Mouse (Mus musculus) midbrain, embryonic 13.5 days (tissue): ENCODE measurements around the gene Fem1b. TPM values are rescaled to one million over a fixed set of nuclear protein-coding genes. Genes with fewer than 3 reads are reported as not detected.

Experiments
- ATAC-seq: fragments of 200-750 bp; cut with Nextera tagmentation; 2 replicates; pipeline ENCODE4 v1.8.0; 2017; ENCODE audit warnings: mild to moderate bottlenecking, moderate TSS enrichment, moderate library complexity
- H3K27ac ChIP-seq: fragments of 300-500 bp; sonication (generic); 2 replicates; pipeline ENCODE4 v1.5.1; 2015; ENCODE audit warnings: inconsistent platforms, mild to moderate bottlenecking, moderate library complexity
- H3K27me3 ChIP-seq: fragments of 300-500 bp; sonication (generic); 2 replicates; pipeline ENCODE4 v1.6.1; 2015; ENCODE audit warnings: mild to moderate bottlenecking, inconsistent platforms
- H3K36me3 ChIP-seq: fragments of 300-500 bp; sonication (generic); 2 replicates; pipeline ENCODE4 v1.6.1; 2015; ENCODE audit warnings: mild to moderate bottlenecking, inconsistent platforms
- H3K4me1 ChIP-seq: fragments of 300-500 bp; sonication (generic); replicated peaks from 2 replicates; pipeline ENCODE4 v1.6.1; 2015; ENCODE audit warnings: inconsistent platforms
- H3K4me2 ChIP-seq: fragments of 300-500 bp; sonication (generic); replicated peaks from 2 replicates; pipeline ENCODE4 v1.6.1; 2015; ENCODE audit warnings: moderate library complexity, mild to moderate bottlenecking, inconsistent platforms
- H3K4me3 ChIP-seq: fragments of 300-500 bp; sonication (generic); replicated peaks from 2 replicates; pipeline ENCODE4 v1.5.1; 2015; ENCODE audit warnings: mild to moderate bottlenecking, inconsistent platforms
- H3K9ac ChIP-seq: fragments of 300-500 bp; sonication (generic); replicated peaks from 2 replicates; pipeline ENCODE4 v1.6.1; 2015; ENCODE audit warnings: mild to moderate bottlenecking, inconsistent platforms
- H3K9me3 ChIP-seq: fragments of 300-500 bp; sonication (generic); 2 replicates; pipeline ENCODE4 v1.6.1; 2016; ENCODE audit warnings: mild to moderate bottlenecking, inconsistent platforms
- WGBS: fragments of 180-500 bp; shearing (Covaris S2); methylation state at CpG from one replicate; pipeline ENCODE4 v1.1.7; 2015; 5-methylcytosine and 5-hydroxymethylcytosine counted together
- polyA plus RNA-seq: library from polyadenylated mRNA; unstranded; fragments of >200 nt; fragmentation: Nextera tagmentation; extraction: Ambion mirVana; gene quantifications from 2 replicates; pipeline ENCODE4 v1.2.1, GENCODE M21; 2015

The Fem1b gene
- polyA plus RNA-seq, 1 experiment from 2014 or later, result 58.1 TPM

DNA sequence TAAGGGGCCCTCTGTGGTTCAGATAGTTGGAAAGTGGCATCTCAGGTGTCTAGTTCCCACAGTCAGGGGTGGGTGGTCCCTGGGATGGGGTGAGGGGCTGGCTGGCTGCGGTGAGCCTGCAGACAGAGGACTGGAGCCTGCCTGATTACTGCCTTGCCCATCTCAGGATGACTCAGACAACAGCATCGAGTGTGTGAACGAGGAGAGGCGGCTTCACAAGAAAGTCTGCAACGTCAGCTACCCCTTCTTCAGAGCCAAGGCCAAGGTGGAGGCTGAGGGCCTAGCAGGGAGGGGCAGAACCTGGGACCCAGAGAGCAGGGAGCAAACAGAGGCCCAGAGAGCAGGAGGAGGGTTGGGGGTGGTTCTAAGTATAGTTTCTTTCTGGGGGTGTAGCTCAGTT is 43.4 kb downstream of the Fem1b start:
- H3K36me3 ChIP-seq, result no peaks in the 10 kb centered on the region
- no peaks in the 10 kb centered on the region for H3K27me3 ChIP-seq
- peaks cover 4% of the 10 kb centered on the region; the same call in 1 of the 2 replicates for H3K4me1 ChIP-seq
- WGBS, result 85% methylated on average over 5 of the region's 5 CpGs
- H3K4me2 ChIP-seq, result no peak overlapping the region
- ATAC-seq, result no peak
- no peak overlapping the region for H3K9ac ChIP-seq
- H3K27ac ChIP-seq, result no peak overlapping the region
- H3K9me3 ChIP-seq, result no peaks in the 10 kb centered on the region
- H3K4me3 ChIP-seq, result no peak overlapping the region

DNA sequence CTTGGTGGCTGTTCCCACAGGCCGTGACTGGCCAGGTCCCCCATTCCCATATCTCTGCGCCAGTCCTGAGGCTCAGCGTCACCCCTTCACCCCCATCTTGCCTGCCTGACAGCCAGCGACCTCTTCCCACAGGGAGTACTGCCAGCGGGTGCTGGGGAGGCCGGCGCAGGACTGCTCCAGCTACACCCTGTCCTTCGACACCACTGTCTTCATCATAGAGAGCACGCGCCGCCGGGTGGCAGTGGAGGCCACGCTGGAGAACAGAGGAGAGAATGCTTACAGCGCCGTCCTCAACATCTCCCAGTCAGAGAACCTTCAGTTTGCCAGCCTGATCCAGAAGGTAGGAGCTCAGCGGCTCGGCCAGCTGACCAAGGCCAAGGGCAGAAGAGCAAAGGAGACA is 44.3 kb downstream of the Fem1b start:
- Histone ChIP-seq H3K9me3 (no peaks in the 10 kb centered on the region), H3K36me3 (no peaks in the 10 kb centered on the region), H3K27me3 (0 out of 2 replicates have a peak, but pooled peaks cover 2% of the 10 kb centered on the region), H3K27ac (no peak overlapping the region), H3K4me2 (no peak overlapping the region), H3K9ac (no peak overlapping the region), H3K4me1 (peaks cover 6% of the 10 kb centered on the region; the same call in 1 of the 2 replicates), H3K4me3 (no peak overlapping the region)
- WGBS, result 71% methylated on average over 17 of the region's 17 CpGs
- no peak for ATAC-seq

DNA sequence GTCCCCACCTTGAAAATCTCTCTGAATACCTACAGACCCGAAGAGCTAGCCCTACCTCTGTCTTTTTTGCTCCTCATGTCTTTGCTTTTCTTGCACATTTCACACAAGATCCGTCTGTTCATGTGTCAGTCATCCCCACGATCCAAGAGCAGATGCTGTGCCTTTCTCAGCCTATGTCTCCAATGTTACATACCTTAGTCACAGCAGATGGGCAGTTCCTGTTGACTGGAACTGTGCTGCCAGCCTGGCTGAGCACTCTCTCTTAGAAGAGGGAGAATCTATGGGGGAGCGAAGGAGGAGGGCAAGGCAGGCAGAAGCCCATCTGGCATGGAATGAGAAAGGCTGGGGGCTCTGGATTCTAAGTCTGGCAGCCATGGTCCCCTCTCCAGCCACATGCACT is 46.4 kb downstream of the Fem1b start:
- Histone ChIP-seq H3K4me1 (peaks cover 6% of the 10 kb centered on the region; the same call in 1 of the 2 replicates), H3K9me3 (no peaks in the 10 kb centered on the region), H3K36me3 (no peaks in the 10 kb centered on the region), H3K9ac (no peak overlapping the region), H3K27me3 (0 out of 2 replicates have a peak, but pooled peaks cover 4% of the 10 kb centered on the region), H3K27ac (no peak overlapping the region), H3K4me2 (no peak overlapping the region), H3K4me3 (no peak overlapping the region)
- WGBS, result 84% methylated on average over 4 of the region's 4 CpGs
- no peak for ATAC-seq

DNA sequence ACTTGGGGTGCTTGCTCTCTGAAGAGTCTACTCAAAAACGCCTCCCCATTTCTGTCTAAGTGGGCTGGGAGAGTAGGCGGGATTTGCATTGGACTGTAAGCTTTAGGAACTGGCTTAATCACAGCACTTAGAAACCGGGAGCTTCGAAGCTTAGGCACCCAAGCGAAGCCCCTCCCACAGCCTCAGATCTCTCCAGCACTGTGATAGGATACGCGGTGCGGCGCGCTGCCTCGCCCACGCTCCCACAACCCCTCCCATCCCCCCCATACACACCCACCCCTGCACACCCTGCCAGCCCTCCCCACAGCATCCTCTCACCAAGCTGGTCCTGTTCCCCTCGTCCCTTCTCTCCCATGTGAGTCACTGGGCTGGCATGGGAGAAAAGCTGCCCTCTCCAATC is 48.3 kb downstream of the Fem1b start:
- ATAC-seq, result no peak
- no peak overlapping the region for H3K4me3 ChIP-seq
- WGBS, result 16% methylated on average over 13 of the region's 13 CpGs

DNA sequence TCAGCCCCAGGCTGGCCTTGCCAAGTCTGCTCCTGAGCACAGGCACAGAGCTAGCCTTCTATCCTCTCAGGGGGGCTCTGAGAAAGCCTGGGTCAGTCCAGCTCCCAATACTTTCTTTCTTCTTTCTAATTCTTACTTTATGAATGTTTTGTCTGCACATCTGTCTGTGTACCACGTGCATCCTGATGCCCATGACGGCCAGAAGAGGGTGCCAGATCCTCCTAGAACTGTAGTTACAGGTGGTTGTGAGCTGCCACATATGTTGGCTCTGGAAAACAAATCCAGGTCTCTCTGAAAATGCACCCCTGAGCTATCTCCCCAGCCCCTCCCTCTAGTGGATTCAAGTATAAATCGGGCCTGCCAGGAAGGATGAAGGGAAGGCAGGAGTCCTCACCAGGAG is 52.1 kb downstream of the Fem1b start:
- Histone ChIP-seq H3K36me3 (no peaks in the 10 kb centered on the region), H3K4me3 (no peak overlapping the region), H3K9me3 (no peaks in the 10 kb centered on the region), H3K4me2 (no peak overlapping the region), H3K9ac (no peak overlapping the region), H3K27me3 (0 out of 2 replicates have a peak, but pooled peaks cover 4% of the 10 kb centered on the region), H3K4me1 (peaks cover 6% of the 10 kb centered on the region; the same call in 1 of the 2 replicates), H3K27ac (no peak overlapping the region)
- 63% methylated on average over 3 of the region's 3 CpGs for WGBS
- ATAC-seq, result no peak

More for the DNA sequence above, 48.3 kb downstream of the Fem1b start:
- H3K4me1 ChIP-seq, result peaks cover 6% of the 10 kb centered on the region; the same call in 1 of the 2 replicates
- H3K9ac ChIP-seq, result no peak overlapping the region
- no peaks in the 10 kb centered on the region for H3K9me3 ChIP-seq
- peak overlapping the region; percentile 31 for H3K4me2 ChIP-seq
- H3K27ac ChIP-seq, result no peak overlapping the region
- no peaks in the 10 kb centered on the region for H3K36me3 ChIP-seq
- 0 out of 2 replicates have a peak, but pooled peaks cover 4% of the 10 kb centered on the region for H3K27me3 ChIP-seq

DNA sequence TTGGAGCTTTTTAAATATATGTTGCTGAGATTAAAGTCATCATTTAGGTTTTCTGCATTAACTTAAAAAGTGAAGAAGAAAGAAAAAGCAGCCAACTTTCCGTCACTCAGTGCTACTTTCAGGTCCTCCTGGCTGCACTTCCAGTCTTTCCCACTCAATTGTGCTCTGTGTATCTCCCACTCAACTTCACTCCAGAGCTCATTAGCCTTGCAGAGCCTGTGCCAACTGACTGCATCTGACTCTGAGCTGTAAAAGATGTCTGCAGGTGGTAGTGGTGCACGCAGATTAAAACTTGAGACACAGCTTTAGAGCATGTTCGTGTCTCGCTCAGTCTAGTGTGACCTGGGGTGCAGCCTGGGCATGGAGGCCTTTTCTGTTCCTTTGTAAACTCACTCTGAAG is 53.4 kb downstream of the Fem1b start:
- Histone ChIP-seq H3K36me3 (no peaks in the 10 kb centered on the region), H3K4me2 (no peak overlapping the region), H3K27me3 (0 out of 2 replicates have a peak, but pooled peaks cover 4% of the 10 kb centered on the region), H3K9ac (no peak overlapping the region), H3K9me3 (no peaks in the 10 kb centered on the region), H3K27ac (no peak overlapping the region), H3K4me3 (no peak overlapping the region), H3K4me1 (peaks cover 1% of the 10 kb centered on the region; the same call in 1 of the 2 replicates)
- ATAC-seq, result no peak
- 65% methylated on average over 4 of the region's 4 CpGs for WGBS

DNA sequence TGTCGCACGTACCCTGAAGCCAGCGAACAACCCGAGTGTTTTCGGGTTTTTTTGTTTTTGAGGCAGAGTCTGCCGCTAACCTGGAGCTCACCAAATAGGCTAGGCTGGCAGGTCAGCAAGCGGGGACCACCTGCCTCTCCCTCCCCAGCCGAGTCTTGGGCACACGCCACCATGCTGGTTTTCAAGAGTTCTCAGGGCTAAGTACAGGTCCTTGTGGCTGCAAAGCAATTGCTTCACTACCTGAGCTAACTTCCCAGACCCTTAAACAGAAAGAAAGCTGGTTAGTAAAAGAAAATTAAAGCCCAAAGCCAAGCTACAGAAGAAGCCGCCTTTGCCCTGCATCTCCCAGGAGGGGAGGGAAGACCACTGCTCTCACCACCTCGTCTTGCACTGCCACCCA is 61.4 kb downstream of the Fem1b start:
- no peak for ATAC-seq
- no peaks in the 10 kb centered on the region for H3K27me3 ChIP-seq
- H3K4me2 ChIP-seq, result no peak overlapping the region
- WGBS, result 90% methylated on average over 11 of the region's 11 CpGs
- no peaks in the 10 kb centered on the region for H3K9me3 ChIP-seq
- H3K4me3 ChIP-seq, result no peak overlapping the region
- H3K27ac ChIP-seq, result no peak overlapping the region
- H3K9ac ChIP-seq, result no peak overlapping the region
- no peaks in the 10 kb centered on the region for H3K4me1 ChIP-seq
- H3K36me3 ChIP-seq, result no peaks in the 10 kb centered on the region

DNA sequence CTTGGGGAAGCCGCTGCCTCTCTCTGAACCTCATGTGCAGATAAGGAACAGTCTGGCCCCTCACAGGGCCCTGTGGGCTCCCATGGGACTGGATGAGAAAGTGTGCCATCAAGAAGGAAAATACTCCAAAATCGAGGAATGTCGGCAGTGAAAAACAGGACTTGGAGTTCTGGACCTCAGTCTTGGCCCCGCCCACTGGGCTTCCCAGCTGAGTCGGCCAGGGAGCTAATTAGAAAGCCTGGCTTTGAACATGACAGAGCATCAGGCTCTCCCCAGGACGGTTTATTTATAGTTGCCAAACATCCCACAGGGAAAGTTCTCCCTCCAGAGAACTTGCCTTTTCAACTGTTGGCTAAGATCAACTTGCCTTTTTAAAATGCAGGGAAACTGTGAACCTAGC is 62.1 kb downstream of the Fem1b start:
- Histone ChIP-seq H3K36me3 (no peaks in the 10 kb centered on the region), H3K4me1 (no peaks in the 10 kb centered on the region), H3K27me3 (no peaks in the 10 kb centered on the region), H3K4me3 (no peak overlapping the region), H3K4me2 (no peak overlapping the region), H3K9me3 (no peaks in the 10 kb centered on the region), H3K27ac (no peak overlapping the region), H3K9ac (no peak overlapping the region)
- WGBS, result 78% methylated on average over 6 of the region's 6 CpGs
- ATAC-seq, result no peak

DNA sequence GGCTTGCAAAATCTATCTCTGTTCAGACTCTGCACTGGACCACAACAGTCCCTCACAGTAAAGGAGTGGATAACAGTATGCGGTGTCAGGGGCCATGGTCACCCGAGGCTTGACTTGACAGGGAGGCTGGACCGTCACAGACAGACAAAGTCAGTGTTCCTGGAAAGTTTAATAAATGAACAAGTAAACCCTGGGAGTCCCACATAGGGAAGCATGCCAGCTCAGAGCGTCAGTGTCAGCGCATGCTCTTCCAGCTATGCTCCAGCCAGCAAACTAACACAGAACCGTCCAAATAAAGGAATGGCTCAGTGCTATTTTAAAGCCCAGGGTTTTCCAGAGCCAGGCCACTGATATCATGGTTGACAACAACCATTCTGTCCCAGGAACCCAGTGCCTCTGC is 65.1 kb downstream of the Fem1b start:
- H3K9ac ChIP-seq, result no peak overlapping the region
- WGBS, result 82% methylated on average over 6 of the region's 6 CpGs
- H3K4me3 ChIP-seq, result no peak overlapping the region
- no peak overlapping the region for H3K4me2 ChIP-seq
- H3K27me3 ChIP-seq, result no peaks in the 10 kb centered on the region
- no peak for ATAC-seq
- no peaks in the 10 kb centered on the region for H3K36me3 ChIP-seq
- no peaks in the 10 kb centered on the region for H3K9me3 ChIP-seq
- H3K4me1 ChIP-seq, result no peaks in the 10 kb centered on the region
- no peak overlapping the region for H3K27ac ChIP-seq

DNA sequence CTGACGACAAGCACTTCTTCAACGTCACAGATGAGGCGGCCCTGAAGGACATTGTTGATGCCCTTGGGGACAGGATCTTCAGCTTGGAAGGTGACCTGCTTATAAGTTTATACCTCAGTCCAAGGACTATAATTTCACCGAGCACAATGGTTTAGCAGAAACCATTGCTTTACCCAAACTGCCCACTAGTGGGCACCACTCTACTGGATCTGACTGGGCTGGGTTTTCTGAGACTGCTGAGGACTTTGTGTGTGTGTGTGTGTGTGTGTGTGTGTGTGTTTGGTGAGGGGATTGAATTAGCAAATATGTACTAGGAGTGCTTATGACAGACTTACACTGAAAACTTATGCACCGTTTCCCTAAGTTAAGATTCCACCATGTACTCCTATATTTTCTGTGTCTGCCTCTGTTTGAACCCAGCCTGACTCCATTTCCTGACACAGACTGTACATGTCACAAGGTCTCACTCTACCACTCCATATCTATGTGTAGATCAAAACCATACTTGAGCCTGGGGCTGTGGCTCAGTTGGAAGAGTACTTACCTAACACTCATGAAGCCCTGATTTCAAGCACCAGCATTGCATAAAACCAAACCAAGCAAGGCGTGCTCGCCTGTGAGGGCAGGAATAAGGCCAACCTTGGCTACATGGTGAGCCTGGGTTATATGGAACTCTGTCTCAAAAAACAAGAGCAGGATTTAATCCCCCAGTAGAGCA is 67.0 kb downstream of the Fem1b start:
- Histone ChIP-seq H3K36me3 (no peaks in the 10 kb centered on the region), H3K4me2 (no peak overlapping the region), H3K27ac (no peak overlapping the region), H3K4me3 (no peak overlapping the region), H3K9ac (no peak overlapping the region), H3K27me3 (no peaks in the 10 kb centered on the region), H3K4me1 (no peaks in the 10 kb centered on the region), H3K9me3 (no peaks in the 10 kb centered on the region)
- ATAC-seq, result no peak
- WGBS, result 58% methylated on average over 7 of the region's 7 CpGs
